Mouse (Mus musculus) intestine, embryonic 16.5 days (tissue): ENCODE measurements around the gene Taok2. TPM values are rescaled to one million over a fixed set of nuclear protein-coding genes. Genes with fewer than 3 reads are reported as not detected.
A peak's percentile ranks its signal among the peaks of the same experiment; 100 is the strongest.

Source experiments
- ATAC-seq: fragments of 200-750 bp; cut with Nextera tagmentation; 2 replicates; pipeline ENCODE4 v1.8.0; 2017; ENCODE audit warnings: moderate TSS enrichment, moderate library complexity
- H3K27ac ChIP-seq: fragments of 300-500 bp; sonication (generic); 2 replicates; pipeline ENCODE4 v1.5.1; 2014; ENCODE audit warnings: mild to moderate bottlenecking, low read length
- H3K27me3 ChIP-seq: fragments of 300-500 bp; sonication (generic); replicated peaks from 2 replicates; pipeline ENCODE4 v1.6.1; 2014; ENCODE audit warnings: low read length, control low read depth, mixed read lengths; ENCODE audit not compliant: control insufficient read depth, insufficient read depth
- H3K36me3 ChIP-seq: fragments of 300-500 bp; sonication (generic); 2 replicates; pipeline ENCODE4 v1.6.1; 2014; ENCODE audit warnings: low read length, control low read depth; ENCODE audit not compliant: control insufficient read depth, insufficient read depth
- H3K4me1 ChIP-seq: fragments of 300-500 bp; sonication (generic); 2 replicates; pipeline ENCODE4 v1.6.1; 2014; ENCODE audit warnings: low read length, control low read depth, mixed read lengths; ENCODE audit not compliant: control insufficient read depth, insufficient read depth
- H3K4me2 ChIP-seq: fragments of 300-500 bp; sonication (generic); 2 replicates; pipeline ENCODE4 v1.6.1; 2014; ENCODE audit warnings: low read depth, low read length, control low read depth
- H3K4me3 ChIP-seq: fragments of 300-500 bp; sonication (generic); 2 replicates; pipeline ENCODE4 v1.5.1; 2014; ENCODE audit warnings: mild to moderate bottlenecking, low read length
- H3K9ac ChIP-seq: fragments of 300-500 bp; sonication (generic); 2 replicates; pipeline ENCODE4 v1.6.1; 2014; ENCODE audit warnings: low read depth, low read length
- H3K9me3 ChIP-seq: fragments of 300-500 bp; sonication (generic); 2 replicates; pipeline ENCODE4 v1.6.1; 2016; ENCODE audit warnings: low read length, control low read depth; ENCODE audit not compliant: control insufficient read depth
- WGBS: fragments of 180-500 bp; shearing (Covaris S2); extraction: QIAGEN DNeasy Blood & Tissue Kit; methylation state at CpG from one replicate; pipeline ENCODE4 v1.1.7; 2014; 5-methylcytosine and 5-hydroxymethylcytosine counted together
- polyA plus RNA-seq: library from polyadenylated mRNA; unstranded; fragments of >200 nt; fragmentation: Nextera tagmentation; extraction: Ambion mirVana; gene quantifications from 2 replicates; pipeline ENCODE4 v1.2.1, GENCODE M21; 2015

Taok2 gene
- polyA plus RNA-seq, 1 experiment from 2014 or later, result 28.6 TPM

DNA sequence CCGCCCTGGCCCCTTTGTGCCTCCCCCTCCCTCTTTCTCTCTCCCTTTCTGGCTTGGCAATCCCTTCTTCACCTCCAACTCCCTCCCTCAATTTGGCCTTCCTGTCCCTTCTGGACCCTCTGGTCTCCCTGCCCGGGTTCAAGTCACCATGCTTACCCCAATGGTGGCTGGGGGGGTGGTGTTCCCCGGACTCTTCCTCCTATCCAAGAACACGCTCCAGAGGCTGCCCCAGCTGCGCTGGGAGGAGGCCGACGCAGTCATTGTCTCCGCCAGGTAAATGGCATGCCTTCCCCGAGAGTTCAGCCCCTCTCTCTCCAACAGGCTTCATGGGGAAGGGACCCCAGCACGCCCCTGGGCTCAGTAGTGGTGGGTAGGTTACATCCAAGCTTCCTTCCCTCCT lies 60.6 kb downstream of the Taok2 start:
- Histone ChIP-seq H3K36me3 (no peaks in the 10 kb centered on the region), H3K4me1 (peaks cover 3% of the 10 kb centered on the region), H3K4me3 (no peak overlapping the region), H3K27ac (no peak overlapping the region), H3K9me3 (peaks cover 2% of the 10 kb centered on the region; the same call in 1 of the 2 replicates), H3K4me2 (no peak overlapping the region), H3K9ac (no peak overlapping the region), H3K27me3 (peaks cover 23% of the 10 kb centered on the region)
- no peak for ATAC-seq
- WGBS, result 13% methylated on average over 10 of the region's 10 CpGs

DNA sequence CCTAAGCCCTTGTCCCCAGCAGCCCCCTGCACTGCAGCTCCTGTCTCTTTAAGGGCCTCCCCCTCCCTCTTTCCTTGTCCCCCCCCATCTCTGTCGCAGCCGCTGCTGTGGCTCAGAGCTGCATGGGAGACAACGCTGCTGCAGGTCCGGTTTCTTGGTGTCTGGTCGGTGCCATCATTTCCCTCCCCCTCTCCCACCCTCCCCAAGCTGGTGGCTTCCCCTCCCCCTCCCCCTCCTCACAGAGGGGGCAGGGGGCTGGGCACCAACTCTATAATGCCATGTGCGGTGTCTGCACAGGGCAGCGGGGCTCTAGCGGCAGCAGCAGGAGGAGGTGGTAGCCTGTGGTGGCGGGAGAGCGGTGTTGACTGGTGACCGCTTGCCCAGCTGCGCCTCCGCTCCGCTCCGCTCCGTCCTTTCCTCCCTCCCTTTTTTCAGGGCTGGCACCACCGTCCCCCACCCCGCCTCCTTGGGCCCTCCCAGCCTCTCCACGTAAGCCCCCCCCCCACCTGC lies 61.2 kb downstream of the Taok2 start:
- Histone ChIP-seq H3K27me3 (peaks cover 23% of the 10 kb centered on the region), H3K9ac (peak overlapping the region; percentile 45; the same call in 1 of the 2 replicates), H3K4me2 (peak overlapping the region; percentile 51), H3K4me3 (peak overlapping the region; percentile 34), H3K36me3 (no peaks in the 10 kb centered on the region), H3K9me3 (peaks cover 3% of the 10 kb centered on the region; the same call in 1 of the 2 replicates), H3K27ac (no peak overlapping the region), H3K4me1 (peaks cover 3% of the 10 kb centered on the region)
- WGBS, result 0% methylated on average over 8 of the region's 19 CpGs
- ATAC-seq, result no peak

DNA sequence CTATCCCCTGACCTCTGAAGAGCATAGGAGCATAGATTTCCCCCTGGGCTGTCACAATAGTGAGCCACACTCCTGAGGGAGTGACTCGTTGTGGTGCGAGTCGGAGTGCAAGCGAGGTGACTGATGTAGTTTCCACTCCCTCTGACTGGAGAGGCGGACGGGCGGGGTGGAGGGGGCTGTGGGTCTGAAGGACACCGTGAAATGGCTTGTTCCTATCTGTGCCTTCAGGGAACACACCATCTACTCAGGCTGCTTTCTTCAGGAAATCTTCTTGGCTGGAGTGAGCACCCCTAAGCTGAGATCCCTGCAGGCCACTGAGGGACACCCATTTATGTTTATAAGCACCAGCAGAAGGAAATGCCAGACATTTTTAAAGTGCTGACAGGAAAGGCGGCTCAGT lies 61.8 kb downstream of the Taok2 start:
- H3K36me3 ChIP-seq, result no peaks in the 10 kb centered on the region
- WGBS, result 20% methylated on average over 9 of the region's 9 CpGs
- no peak overlapping the region for H3K9ac ChIP-seq
- H3K27ac ChIP-seq, result no peak overlapping the region
- no peak for ATAC-seq
- peaks cover 3% of the 10 kb centered on the region; the same call in 1 of the 2 replicates for H3K9me3 ChIP-seq
- peaks cover 3% of the 10 kb centered on the region for H3K4me1 ChIP-seq
- peaks cover 23% of the 10 kb centered on the region for H3K27me3 ChIP-seq
- peak overlapping the region; percentile 51 for H3K4me2 ChIP-seq
- no peak overlapping the region for H3K4me3 ChIP-seq

DNA sequence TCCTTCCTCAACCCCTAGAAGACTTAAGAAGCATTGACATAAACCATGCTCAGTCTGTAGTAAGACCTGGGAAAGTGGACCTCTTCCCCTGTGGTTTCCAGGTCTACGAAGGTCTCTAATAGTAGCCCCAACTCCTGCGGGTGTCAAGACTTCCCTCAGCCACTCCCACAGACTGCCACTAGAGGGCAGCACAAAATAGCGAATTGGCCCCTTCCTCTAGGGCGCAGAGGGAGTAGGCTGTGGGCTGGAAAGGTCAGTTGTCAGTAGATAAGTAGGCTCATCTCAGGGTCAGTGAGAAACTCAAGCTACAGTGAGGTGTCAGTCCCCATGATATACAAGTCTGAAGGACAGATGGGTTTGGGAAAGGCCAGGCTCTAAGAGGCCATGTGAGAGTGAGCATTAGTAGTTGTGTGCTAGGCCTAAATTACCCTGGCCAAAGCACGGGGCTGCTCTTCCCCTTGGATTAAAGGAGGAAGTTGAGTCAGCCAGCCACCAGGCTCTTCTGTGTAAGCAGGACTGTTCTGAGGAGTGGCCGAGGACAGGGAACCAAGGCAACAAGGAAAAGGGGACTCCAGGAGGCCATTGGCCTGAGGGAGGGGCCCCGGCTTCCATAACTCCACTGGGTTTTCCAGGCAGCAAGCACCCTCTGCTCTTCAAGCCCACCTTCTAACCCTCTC lies 62.5 kb downstream of the Taok2 start:
- Histone ChIP-seq H3K27me3 (peaks cover 20% of the 10 kb centered on the region), H3K4me1 (peaks cover 3% of the 10 kb centered on the region), H3K27ac (no peak overlapping the region), H3K36me3 (no peaks in the 10 kb centered on the region), H3K4me2 (no peak overlapping the region), H3K9me3 (peaks cover 3% of the 10 kb centered on the region; the same call in 1 of the 2 replicates), H3K9ac (no peak overlapping the region), H3K4me3 (no peak overlapping the region)
- WGBS, result 23% methylated on average over 7 of the region's 7 CpGs
- peak; percentile 55 for ATAC-seq

DNA sequence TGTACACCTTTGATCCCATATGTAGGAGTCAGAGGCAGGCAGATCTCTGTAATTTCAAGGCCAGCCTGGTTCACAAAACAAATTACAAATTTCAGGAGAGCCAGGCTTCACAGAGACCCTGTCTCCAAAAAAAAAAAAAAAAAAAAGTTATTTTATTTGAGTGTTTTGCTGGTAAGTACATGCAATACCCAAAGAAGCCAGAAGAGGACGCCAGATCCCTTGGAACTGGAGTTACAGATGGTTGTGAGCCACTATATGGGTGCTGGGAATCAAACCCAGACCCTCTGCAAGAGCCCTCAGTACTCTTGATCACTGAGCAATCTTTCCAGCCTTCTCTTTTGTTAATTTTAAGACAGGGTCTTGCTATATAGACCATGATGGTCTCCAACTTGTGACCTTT lies 65.7 kb downstream of the Taok2 start:
- Histone ChIP-seq H3K4me3 (no peak overlapping the region), H3K27ac (no peak overlapping the region), H3K4me2 (no peak overlapping the region), H3K36me3 (no peaks in the 10 kb centered on the region), H3K9ac (no peak overlapping the region), H3K27me3 (peaks cover 10% of the 10 kb centered on the region), H3K9me3 (peaks cover 3% of the 10 kb centered on the region; the same call in 1 of the 2 replicates), H3K4me1 (peaks cover 3% of the 10 kb centered on the region)
- ATAC-seq, result no peak
- 43% methylated on average over 1 of the region's 1 CpGs for WGBS

DNA sequence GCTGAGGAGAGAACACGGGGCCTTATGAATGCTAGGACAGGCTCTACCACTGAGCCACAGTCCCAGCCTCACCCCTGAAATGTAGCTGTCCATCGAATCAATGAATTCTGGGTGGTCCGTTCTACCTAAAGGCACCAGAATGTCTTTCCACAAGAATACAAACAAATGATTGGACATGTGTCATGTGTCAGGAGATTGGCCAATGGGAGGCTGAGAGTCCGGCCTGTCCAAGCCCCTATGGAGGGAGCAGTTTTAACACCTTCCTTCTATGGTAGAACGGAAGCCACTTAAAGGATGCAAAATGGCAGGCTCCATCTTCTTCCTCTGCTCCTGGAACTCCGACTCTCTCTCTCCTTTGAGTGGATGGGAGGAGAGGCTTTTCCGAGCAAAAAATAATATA lies 66.9 kb downstream of the Taok2 start:
- H3K4me1 ChIP-seq, result no peaks in the 10 kb centered on the region

DNA sequence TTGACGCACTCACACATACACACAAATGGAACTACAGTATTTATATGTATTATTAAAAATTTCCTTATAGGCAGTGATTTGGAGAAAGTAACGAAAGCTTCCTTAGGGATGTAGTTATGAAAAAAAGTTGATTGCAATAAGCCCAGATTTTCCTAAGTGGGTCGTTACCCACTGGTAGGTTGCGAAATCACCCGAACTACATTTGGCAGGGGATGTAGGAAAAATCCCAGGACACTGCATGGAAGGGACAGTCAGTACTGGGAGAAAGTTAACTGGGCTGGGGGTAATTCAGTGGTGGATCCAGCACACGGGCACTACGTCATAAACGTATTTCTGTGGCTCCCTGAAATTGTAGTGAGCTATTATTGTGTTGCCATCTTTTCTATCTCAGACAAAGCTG lies 68.0 kb downstream of the Taok2 start:
- no peak overlapping the region for H3K4me2 ChIP-seq
- 86% methylated on average over 8 of the region's 8 CpGs for WGBS
- H3K4me3 ChIP-seq, result no peak overlapping the region
- no peak for ATAC-seq
- H3K9ac ChIP-seq, result no peak overlapping the region
- no peaks in the 10 kb centered on the region for H3K4me1 ChIP-seq
- H3K27ac ChIP-seq, result no peak overlapping the region
- no peaks in the 10 kb centered on the region for H3K36me3 ChIP-seq
- no peaks in the 10 kb centered on the region for H3K27me3 ChIP-seq
- peaks cover 3% of the 10 kb centered on the region; the same call in 1 of the 2 replicates for H3K9me3 ChIP-seq

More for the DNA sequence above, 66.9 kb downstream of the Taok2 start:
- Histone ChIP-seq H3K27ac (no peak overlapping the region), H3K9ac (no peak overlapping the region), H3K4me2 (no peak overlapping the region), H3K9me3 (peaks cover 3% of the 10 kb centered on the region; the same call in 1 of the 2 replicates), H3K4me3 (no peak overlapping the region), H3K27me3 (peaks cover 2% of the 10 kb centered on the region), H3K36me3 (no peaks in the 10 kb centered on the region)
- 77% methylated on average over 7 of the region's 7 CpGs for WGBS
- ATAC-seq, result no peak

DNA sequence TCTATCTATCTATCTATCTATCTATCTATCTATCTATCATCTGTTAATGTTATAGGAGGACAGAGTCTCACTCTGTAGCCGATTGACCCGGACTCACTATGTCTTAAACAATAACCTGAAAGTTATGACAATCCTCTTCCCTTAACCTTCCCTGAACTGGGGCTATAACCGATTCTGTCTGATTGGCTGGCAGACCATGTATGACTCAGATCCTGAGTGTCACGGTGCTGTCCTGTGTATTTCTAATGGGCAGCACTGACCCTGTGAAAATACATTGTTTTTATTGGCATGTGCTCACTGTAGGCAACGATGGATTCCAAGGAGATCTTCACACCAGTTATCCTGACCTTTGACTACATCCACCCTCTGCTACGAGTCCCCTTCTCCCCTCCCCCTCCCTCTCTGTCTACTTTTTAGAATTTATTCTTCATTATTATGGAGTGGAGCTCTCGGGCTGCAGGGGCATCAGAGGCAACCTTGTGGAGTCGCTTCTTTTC lies 68.7 kb downstream of the Taok2 start:
- Histone ChIP-seq H3K27ac (no peak overlapping the region), H3K9ac (no peak overlapping the region), H3K4me1 (no peaks in the 10 kb centered on the region), H3K27me3 (no peaks in the 10 kb centered on the region), H3K36me3 (no peaks in the 10 kb centered on the region), H3K4me3 (no peak overlapping the region), H3K9me3 (peaks cover 3% of the 10 kb centered on the region; the same call in 1 of the 2 replicates), H3K4me2 (no peak overlapping the region)
- no peak for ATAC-seq
- WGBS, result 62% methylated on average over 8 of the region's 8 CpGs
